13 mouse cellular contexts compared by ENCODE assay signal in genomic region chr14:29179397-29179888, GRCm38 (mm10).
DNase-seq lines count a peak whose midpoint lies in the region; ATAC-seq lines count a peak whose summit lies in the region.
"Had no signal": no experiment of that assay in that cellular context is flagged by ENCODE, and none has a peak within 500 bp of the region (broad histone marks: within the 10 kb centered on the region; RNA-seq: fewer than 3 reads in every experiment).

No protein-coding gene starts in this region.

- H3K4me1 ChIP-seq in heart, embryonic 11.5 days (ENCODE audit: control insufficient read depth, insufficient read depth, low read length) = peaks cover 6% of the 10 kb centered on the region
- peaks cover 16% of the 10 kb centered on the region for H3K4me1 ChIP-seq in hindbrain, embryonic 13.5 days (replicated peaks)
- peaks cover 19% of the 10 kb centered on the region for H3K4me1 ChIP-seq in midbrain, embryonic 13.5 days (replicated peaks)

- H3K4me3 ChIP-seq in heart, embryonic 11.5 days (ENCODE audit: low read depth, low read length) = no peak overlapping the region
- no peak overlapping the region for H3K4me3 ChIP-seq in hindbrain, embryonic 13.5 days
- H3K4me3 ChIP-seq in midbrain, embryonic 13.5 days (replicated peaks) = no peak overlapping the region
- H3K4me3 ChIP-seq: embryonic facial prominence, embryonic 12.5 days had no signal

- DNase-seq in heart, adult 18-20 months = no peak
- DNase-seq in brain, adult 2 months (ENCODE audit: low read depth, low spot score) = peak; percentile 20
- no peak for DNase-seq in right cerebral cortex, postnatal 25 days
- DNase-seq in right cerebral cortex, postnatal 4 days = no peak
- DNase-seq in thymus, postnatal 4 days = no peak
- DNase-seq: adrenal gland, postnatal 10 days; cerebellum, adult 8-10 months; kidney, adult 11 months had no signal

- H3K4me2 ChIP-seq in heart, embryonic 11.5 days = peak overlapping the region; percentile 27
- peak overlapping the region; percentile 22; the same call in 1 of the 2 replicates for H3K4me2 ChIP-seq in hindbrain, embryonic 13.5 days
- peak overlapping the region; percentile 12; the same call in 1 of the 2 replicates for H3K4me2 ChIP-seq in midbrain, embryonic 13.5 days (replicated peaks)
- H3K4me2 ChIP-seq: embryonic facial prominence, embryonic 12.5 days; liver, embryonic 11.5 days had no signal

- H3K9ac ChIP-seq in heart, embryonic 11.5 days (ENCODE audit: low read depth, low read length) = no peak overlapping the region
- no peak overlapping the region for H3K9ac ChIP-seq in hindbrain, embryonic 13.5 days
- H3K9ac ChIP-seq in midbrain, embryonic 13.5 days (replicated peaks) = no peak overlapping the region
- H3K9ac ChIP-seq: embryonic facial prominence, embryonic 12.5 days had no signal

- no peaks in the 10 kb centered on the region for H3K27me3 ChIP-seq in heart, embryonic 11.5 days (ENCODE audit: control insufficient read depth, insufficient read depth, low read length)
- peaks cover 8% of the 10 kb centered on the region; the same call in 1 of the 2 replicates for H3K27me3 ChIP-seq in hindbrain, embryonic 13.5 days
- peaks cover 6% of the 10 kb centered on the region; the same call in 1 of the 2 replicates for H3K27me3 ChIP-seq in midbrain, embryonic 13.5 days
- H3K27me3 ChIP-seq: embryonic facial prominence, embryonic 12.5 days had no signal

- WGBS in heart, embryonic 11.5 days (ENCODE audit: insufficient replicate concordance) = 31% methylated on average over 11 of the region's 11 CpGs
- 16% methylated on average over 11 of the region's 11 CpGs for WGBS in hindbrain, embryonic 13.5 days
- 22% methylated on average over 11 of the region's 11 CpGs for WGBS in midbrain, embryonic 13.5 days

- no peaks in the 10 kb centered on the region for H3K9me3 ChIP-seq in heart, embryonic 11.5 days (replicated peaks; ENCODE audit: control insufficient read depth, low read length)
- no peaks in the 10 kb centered on the region for H3K9me3 ChIP-seq in hindbrain, embryonic 13.5 days
- no peaks in the 10 kb centered on the region for H3K9me3 ChIP-seq in midbrain, embryonic 13.5 days
- H3K9me3 ChIP-seq: embryonic facial prominence, embryonic 12.5 days had no signal

- H3K27ac ChIP-seq in heart, embryonic 11.5 days (ENCODE audit: low read depth, low read length) = peak overlapping the region; percentile 0; the same call in 1 of the 2 replicates
- H3K27ac ChIP-seq in hindbrain, embryonic 13.5 days = peak overlapping the region; percentile 76
- peak overlapping the region; percentile 51 for H3K27ac ChIP-seq in midbrain, embryonic 13.5 days
- H3K27ac ChIP-seq: embryonic facial prominence, embryonic 12.5 days had no signal

- no peak for ATAC-seq in heart, embryonic 11.5 days (replicated peaks; ENCODE audit: insufficient number of reproducible peaks, low FRiP score, low TSS enrichment)
- peak; percentile 43; the same call in 1 of the 2 replicates for ATAC-seq in hindbrain, embryonic 13.5 days (ENCODE audit: low FRiP score)
- ATAC-seq in midbrain, embryonic 13.5 days = peak; percentile 50; the same call in 1 of the 2 replicates

- no peaks in the 10 kb centered on the region for H3K36me3 ChIP-seq in heart, embryonic 11.5 days (ENCODE audit: control insufficient read depth, insufficient read depth, low read length)
- H3K36me3 ChIP-seq in hindbrain, embryonic 13.5 days = no peaks in the 10 kb centered on the region
- no peaks in the 10 kb centered on the region for H3K36me3 ChIP-seq in midbrain, embryonic 13.5 days
- H3K36me3 ChIP-seq: embryonic facial prominence, embryonic 12.5 days had no signal

Comparison
In these comparisons a context has a peak if more than half of its experiments do, and no peak if none do; other contexts are left out.
1. H3K27ac ChIP-seq: peak in every context shown above with its lines; median percentile 76 in hindbrain, embryonic 13.5 days; 51 in midbrain, embryonic 13.5 days; 0 in heart, embryonic 11.5 days.